Mouse (Mus musculus) hindbrain, embryonic 11.5 days (tissue): ENCODE results near the gene Pax6. TPM values are rescaled to one million over a fixed set of nuclear protein-coding genes. Genes with fewer than 3 reads are reported as not detected.
A peak's percentile ranks its signal among the peaks of the same experiment; 100 is the strongest.

Experiments
- ATAC-seq: fragments of 200-750 bp; cut with Nextera tagmentation; 2 replicates; pipeline ENCODE4 v1.8.0; 2017; ENCODE audit warnings: mild to moderate bottlenecking, moderate TSS enrichment, moderate library complexity; ENCODE audit not compliant: low FRiP score
- DNase-seq: peaks from one replicate; pipeline ENCODE4 v3.0.0-alpha.2; 2015; ENCODE audit warnings: low spot score
- H3K27ac ChIP-seq: fragments of 300-500 bp; sonication (generic); 2 replicates; pipeline ENCODE4 v1.5.1; 2014; ENCODE audit warnings: mild to moderate bottlenecking, low read depth, low read length
- H3K27me3 ChIP-seq: fragments of 300-500 bp; sonication (generic); 2 replicates; pipeline ENCODE4 v1.6.1; 2014; ENCODE audit warnings: mild to moderate bottlenecking, low read length, moderate library complexity, mixed read lengths; ENCODE audit not compliant: control insufficient read depth, insufficient read depth
- H3K36me3 ChIP-seq: fragments of 300-500 bp; sonication (generic); 2 replicates; pipeline ENCODE4 v1.6.1; 2014; ENCODE audit warnings: mild to moderate bottlenecking, low read length, moderate library complexity, mixed read lengths; ENCODE audit not compliant: control insufficient read depth, insufficient read depth
- H3K4me1 ChIP-seq: fragments of 300-500 bp; sonication (generic); replicated peaks from 2 replicates; pipeline ENCODE4 v1.6.1; 2014; ENCODE audit warnings: low read length, mixed read lengths; ENCODE audit not compliant: control insufficient read depth, insufficient read depth
- H3K4me2 ChIP-seq: fragments of 300-500 bp; sonication (generic); replicated peaks from 2 replicates; pipeline ENCODE4 v1.6.1; 2014; ENCODE audit warnings: mild to moderate bottlenecking, low read depth, low read length
- H3K4me3 ChIP-seq: fragments of 300-500 bp; sonication (generic); 2 replicates; pipeline ENCODE4 v1.5.1; 2014; ENCODE audit warnings: low read depth, low read length
- H3K9ac ChIP-seq: fragments of 300-500 bp; sonication (generic); 2 replicates; pipeline ENCODE4 v1.6.1; 2014; ENCODE audit warnings: low read depth, low read length
- H3K9me3 ChIP-seq: fragments of 300-500 bp; sonication (generic); 2 replicates; pipeline ENCODE4 v1.6.1; 2016; ENCODE audit warnings: low read length; ENCODE audit not compliant: control insufficient read depth
- WGBS: fragments of 180-500 bp; shearing (Covaris S2); extraction: QIAGEN DNeasy Blood & Tissue Kit; methylation state at CpG from one replicate; pipeline ENCODE4 v1.1.7; 2014; 5-methylcytosine and 5-hydroxymethylcytosine counted together
- polyA plus RNA-seq: library from polyadenylated mRNA; unstranded; fragments of >200 nt; fragmentation: Nextera tagmentation; extraction: Ambion mirVana; gene quantifications from 2 replicates; pipeline ENCODE4 v1.2.1, GENCODE M21; 2014

Pax6 gene
- polyA plus RNA-seq, 1 experiment from 2014 or later = 26.8 TPM

DNA sequence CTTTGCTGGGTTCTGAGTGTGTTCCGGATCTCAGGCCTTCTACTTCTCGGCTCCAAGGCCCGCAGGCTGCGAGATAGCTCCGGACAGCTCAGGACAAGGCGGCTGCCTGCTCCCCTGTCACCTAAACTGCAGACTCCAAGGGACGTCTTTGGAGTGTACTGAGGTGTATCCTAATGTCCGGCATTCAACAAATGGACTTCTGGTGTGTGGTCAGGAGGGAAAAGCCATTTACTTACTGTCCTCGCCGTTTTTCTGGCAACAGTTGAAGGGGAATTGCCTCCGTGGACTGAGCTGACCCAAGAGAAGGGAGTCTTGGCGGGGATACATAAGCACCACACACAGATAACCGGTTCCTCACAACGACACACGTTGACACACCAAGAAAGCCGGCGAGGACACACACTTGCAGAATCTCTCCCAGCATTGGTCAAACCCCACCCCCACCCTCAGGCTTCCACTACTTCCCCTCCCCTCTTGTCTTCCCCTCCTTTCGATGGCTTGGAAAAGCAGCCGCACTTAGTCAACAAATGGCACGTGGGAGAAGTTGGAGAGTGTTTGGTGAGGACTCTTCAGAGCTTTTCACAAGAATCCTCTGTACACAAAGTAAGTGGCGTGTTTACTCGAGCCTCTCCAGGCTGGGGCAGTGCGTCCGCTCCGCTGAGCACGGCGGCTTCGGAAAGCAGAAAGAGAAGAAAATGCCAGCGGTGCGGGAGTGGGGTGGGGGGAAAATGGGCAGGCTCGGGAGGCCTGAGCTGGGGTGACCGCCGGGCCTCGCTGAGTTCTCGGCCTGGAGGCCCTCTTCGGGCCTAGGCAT lies 5.6 kb downstream of the Pax6 start:
- WGBS = 1% methylated on average over 36 of the region's 36 CpGs
- peak overlapping the region; percentile 79 for H3K27ac ChIP-seq
- no peaks in the 10 kb centered on the region for H3K36me3 ChIP-seq

DNA sequence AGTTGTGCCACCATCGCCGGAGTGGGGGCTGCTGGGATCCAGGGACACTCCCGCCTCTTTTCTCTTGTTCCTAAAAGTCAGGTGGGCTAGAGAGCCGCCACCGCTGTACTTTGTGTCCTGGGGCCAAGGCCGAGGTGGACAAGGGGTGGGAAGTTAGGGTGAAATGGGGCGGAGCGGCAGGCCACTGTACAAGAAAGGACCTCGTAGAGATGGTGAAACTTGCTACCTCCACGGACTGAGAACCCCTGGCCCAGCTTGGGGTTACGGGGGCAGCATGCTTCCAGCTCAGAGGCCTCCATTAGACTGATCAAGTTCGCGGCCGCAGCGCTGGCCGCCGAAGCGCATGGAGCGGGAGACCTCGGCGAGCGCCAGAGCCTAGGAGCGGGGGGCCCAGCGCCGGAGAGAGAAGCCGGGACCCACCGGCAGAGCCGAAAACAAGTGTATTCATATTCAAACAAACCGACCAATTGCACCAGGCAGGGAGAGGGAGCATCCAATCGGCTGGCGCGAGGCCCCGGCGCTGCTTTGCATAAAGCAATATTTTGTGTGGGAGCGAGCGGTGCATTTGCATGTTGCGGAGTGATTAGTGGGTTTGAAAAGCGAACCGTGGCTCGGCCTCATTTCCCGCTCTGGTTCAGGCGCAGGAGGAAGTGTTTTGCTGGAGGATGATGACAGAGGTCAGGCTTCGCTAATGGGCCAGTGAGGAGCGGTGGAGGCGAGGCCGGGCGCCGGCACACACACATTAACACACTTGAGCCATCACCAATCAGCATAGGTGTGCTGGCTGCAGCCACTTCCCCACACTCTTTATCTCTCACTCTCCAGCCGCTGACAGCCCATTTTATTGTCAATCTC lies 6.4 kb downstream of the Pax6 start:
- peaks cover 51% of the 10 kb centered on the region for H3K27me3 ChIP-seq
- ATAC-seq (peak; percentile 89), DNase-seq (peak; percentile 88)
- H3K36me3 ChIP-seq = no peaks in the 10 kb centered on the region
- H3K9ac ChIP-seq = peak overlapping the region; percentile 91
- H3K4me2 ChIP-seq = peak overlapping the region; percentile 57
- peak overlapping the region; percentile 58 for H3K4me3 ChIP-seq
- peaks cover 8% of the 10 kb centered on the region for H3K4me1 ChIP-seq
- peak overlapping the region; percentile 81 for H3K27ac ChIP-seq
- no peaks in the 10 kb centered on the region for H3K9me3 ChIP-seq
- under 1% methylated on average over 49 of the region's 49 CpGs for WGBS

More for the DNA sequence above, 5.6 kb downstream of the Pax6 start:
- DNase-seq (peak; percentile 69), ATAC-seq (no peak; the same call in 1 of the 2 replicates)
- H3K4me1 ChIP-seq = peaks cover 14% of the 10 kb centered on the region
- no peaks in the 10 kb centered on the region for H3K9me3 ChIP-seq
- H3K4me2 ChIP-seq = peak overlapping the region; percentile 57
- peak overlapping the region; percentile 52 for H3K9ac ChIP-seq
- H3K27me3 ChIP-seq = peaks cover 54% of the 10 kb centered on the region
- peak overlapping the region; percentile 58 for H3K4me3 ChIP-seq

DNA sequence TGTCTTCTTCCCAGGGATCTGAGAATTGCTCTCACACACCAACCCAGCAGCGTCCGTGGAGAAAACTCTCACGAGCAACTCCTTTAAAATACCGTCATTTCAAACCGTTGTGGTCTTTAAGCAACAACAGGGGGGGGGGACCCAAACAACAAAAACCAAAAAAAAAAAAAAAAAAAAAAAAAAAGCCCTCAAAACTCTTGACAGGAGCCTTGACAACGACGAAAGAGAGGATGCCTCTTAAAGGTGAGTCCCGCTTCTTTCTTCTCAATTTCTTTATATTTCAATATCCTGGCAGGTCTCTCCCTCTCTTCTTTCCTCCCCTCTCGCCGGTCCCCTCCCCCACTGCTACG lies 7.0 kb downstream of the Pax6 start:
- H3K9me3 ChIP-seq = no peaks in the 10 kb centered on the region
- H3K4me3 ChIP-seq = peak overlapping the region; percentile 58
- peaks cover 50% of the 10 kb centered on the region for H3K27me3 ChIP-seq
- whole genome bisulfite sequencing = 0% methylated on average over 11 of the region's 11 CpGs
- peak overlapping the region; percentile 57 for H3K4me2 ChIP-seq
- peak overlapping the region; percentile 91 for H3K9ac ChIP-seq
- ATAC-seq = no peak
- no peak for DNase-seq
- H3K4me1 ChIP-seq = peaks cover 11% of the 10 kb centered on the region
- no peaks in the 10 kb centered on the region for H3K36me3 ChIP-seq
- peak overlapping the region; percentile 81 for H3K27ac ChIP-seq

GRCm38 (mm10) chr2:105676080-105676908 lies 7.6 kb downstream of the Pax6 start:
- H3K9ac ChIP-seq = peak overlapping the region; percentile 91
- H3K4me3 ChIP-seq = peak overlapping the region; percentile 58
- peak overlapping the region; percentile 57 for H3K4me2 ChIP-seq
- peak overlapping the region; percentile 81 for H3K27ac ChIP-seq
- H3K4me1 ChIP-seq = peaks cover 11% of the 10 kb centered on the region
- DNase-seq (peak; percentile 78), ATAC-seq (peak; percentile 8; the same call in 1 of the 2 replicates)
- under 1% methylated on average over 77 of the region's 77 CpGs for WGBS
- H3K27me3 ChIP-seq = peaks cover 50% of the 10 kb centered on the region
- H3K36me3 ChIP-seq = no peaks in the 10 kb centered on the region
- H3K9me3 ChIP-seq = no peaks in the 10 kb centered on the region

GRCm38 (mm10) chr2:105676909-105677433 lies 8.3 kb downstream of the Pax6 start:
- peak overlapping the region; percentile 91 for H3K9ac ChIP-seq
- peak overlapping the region; percentile 57 for H3K4me2 ChIP-seq
- DNase-seq (no peak), ATAC-seq (no peak)
- H3K4me1 ChIP-seq = peaks cover 14% of the 10 kb centered on the region
- peak overlapping the region; percentile 58 for H3K4me3 ChIP-seq
- WGBS = 0% methylated on average over 11 of the region's 11 CpGs
- peak overlapping the region; percentile 81; the same call in 1 of the 2 replicates for H3K27ac ChIP-seq
- peaks cover 49% of the 10 kb centered on the region for H3K27me3 ChIP-seq
- H3K9me3 ChIP-seq = no peaks in the 10 kb centered on the region
- H3K36me3 ChIP-seq = no peaks in the 10 kb centered on the region

DNA sequence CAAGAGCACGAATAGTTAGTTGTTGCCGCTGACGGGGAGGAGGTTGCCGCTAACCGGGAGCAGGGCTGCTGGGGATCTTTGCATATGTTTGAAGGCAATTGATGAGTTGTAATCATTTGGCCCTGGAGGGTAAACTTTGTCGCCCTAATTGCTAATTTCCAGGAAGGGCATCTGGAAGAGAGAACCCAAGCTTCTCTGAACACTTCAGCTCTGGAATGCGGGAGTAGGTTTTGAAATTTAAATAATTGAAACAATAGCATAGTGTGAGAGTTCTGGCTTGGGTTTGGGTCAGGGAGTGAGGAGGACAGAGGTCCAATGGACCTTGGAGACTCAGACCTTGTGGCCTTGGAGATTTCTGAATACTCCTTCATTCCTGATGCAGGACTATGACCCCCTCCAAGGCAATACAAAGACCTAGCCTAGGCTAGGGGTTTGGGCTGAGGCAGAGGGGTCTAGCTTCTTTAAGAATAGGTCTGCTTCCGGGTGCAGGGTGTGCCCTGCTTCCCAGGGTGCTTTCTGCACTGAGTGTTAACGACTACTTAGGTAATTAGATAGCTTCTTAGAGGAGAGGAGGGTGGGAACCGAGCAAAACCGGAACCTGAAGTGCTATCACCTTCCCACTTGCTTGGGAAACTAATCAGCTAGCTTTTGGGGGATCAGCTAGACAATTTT lies 8.9 kb downstream of the Pax6 start:
- DNase-seq = peak; percentile 56
- peaks cover 45% of the 10 kb centered on the region for H3K27me3 ChIP-seq

DNA sequence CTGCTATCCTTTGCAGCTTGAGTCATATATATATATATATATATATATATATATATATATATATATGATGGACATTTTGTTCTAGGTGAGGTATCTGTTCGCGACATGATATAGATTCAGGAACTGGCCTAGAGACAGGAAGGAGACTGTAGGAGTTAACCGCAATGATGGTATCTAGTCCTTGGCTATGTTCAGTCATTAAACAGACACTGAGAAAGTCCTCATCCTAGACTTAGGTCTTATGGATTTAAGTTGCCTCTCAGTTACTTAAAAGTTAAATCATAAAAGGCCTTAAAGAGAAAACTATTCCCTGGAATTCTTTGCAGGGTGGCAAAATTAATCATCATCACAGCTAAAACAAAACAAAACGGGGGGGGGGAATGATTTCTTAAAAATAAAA lies 9.6 kb downstream of the Pax6 start:
- peak overlapping the region; percentile 29; the same call in 1 of the 2 replicates for H3K9ac ChIP-seq
- DNase-seq (peak; percentile 34), ATAC-seq (no peak)
- WGBS = 4% methylated on average over 4 of the region's 4 CpGs
- peaks cover 43% of the 10 kb centered on the region for H3K27me3 ChIP-seq
- peaks cover 17% of the 10 kb centered on the region for H3K4me1 ChIP-seq
- H3K36me3 ChIP-seq = no peaks in the 10 kb centered on the region
- H3K4me2 ChIP-seq = peak overlapping the region; percentile 52
- H3K27ac ChIP-seq = no peak overlapping the region
- H3K9me3 ChIP-seq = no peaks in the 10 kb centered on the region
- H3K4me3 ChIP-seq = peak overlapping the region; percentile 58

More for the DNA sequence above, 8.9 kb downstream of the Pax6 start:
- peak overlapping the region; percentile 91 for H3K9ac ChIP-seq
- peaks cover 14% of the 10 kb centered on the region for H3K4me1 ChIP-seq
- peak overlapping the region; percentile 58 for H3K4me3 ChIP-seq
- H3K27ac ChIP-seq = peak overlapping the region; percentile 34; the same call in 1 of the 2 replicates
- WGBS = under 1% methylated on average over 11 of the region's 11 CpGs
- H3K9me3 ChIP-seq = no peaks in the 10 kb centered on the region
- H3K36me3 ChIP-seq = no peaks in the 10 kb centered on the region
- no peak for ATAC-seq
- peak overlapping the region; percentile 57 for H3K4me2 ChIP-seq
